Mouse (Mus musculus) adrenal gland, adult 2 months (tissue): ENCODE results near the gene Slc35f3. TPM values are rescaled to one million over a fixed set of nuclear protein-coding genes. Genes with fewer than 3 reads are reported as not detected.

Experiments used
- DNase-seq: peaks from one replicate; pipeline ENCODE4 v3.0.0; 2021
- long read RNA-seq: library from polyadenylated mRNA; stranded (forward); transcript quantifications from one replicate; pipeline ENCODE4 v2.0.0, GENCODE M21; 2021
- polyA plus RNA-seq: library from polyadenylated mRNA; depleted of rRNA; stranded (reverse); fragments of >200 nt; gene quantifications from 2 replicates; pipeline ENCODE4 v1.2.3, GENCODE M21; 2012; rRNA removed
- total RNA-seq, 2 experiments: library from RNA; stranded (reverse); gene quantifications; 2 replicates each; pipeline ENCODE4 v1.2.3; 2021

Slc35f3 gene
- 1 to 10 TPM in 1 of 2 experiments, under 1 TPM in 1; 0.41 to 1.3 TPM for total RNA-seq
- polyA plus RNA-seq: 0.56 and 0.61 TPM in 2 replicates
- long read RNA-seq, partial matches to known transcripts: 0 of 2 reads
- long read RNA-seq, other reads (novel, unspliced or antisense): 2 of 2 reads

DNA sequence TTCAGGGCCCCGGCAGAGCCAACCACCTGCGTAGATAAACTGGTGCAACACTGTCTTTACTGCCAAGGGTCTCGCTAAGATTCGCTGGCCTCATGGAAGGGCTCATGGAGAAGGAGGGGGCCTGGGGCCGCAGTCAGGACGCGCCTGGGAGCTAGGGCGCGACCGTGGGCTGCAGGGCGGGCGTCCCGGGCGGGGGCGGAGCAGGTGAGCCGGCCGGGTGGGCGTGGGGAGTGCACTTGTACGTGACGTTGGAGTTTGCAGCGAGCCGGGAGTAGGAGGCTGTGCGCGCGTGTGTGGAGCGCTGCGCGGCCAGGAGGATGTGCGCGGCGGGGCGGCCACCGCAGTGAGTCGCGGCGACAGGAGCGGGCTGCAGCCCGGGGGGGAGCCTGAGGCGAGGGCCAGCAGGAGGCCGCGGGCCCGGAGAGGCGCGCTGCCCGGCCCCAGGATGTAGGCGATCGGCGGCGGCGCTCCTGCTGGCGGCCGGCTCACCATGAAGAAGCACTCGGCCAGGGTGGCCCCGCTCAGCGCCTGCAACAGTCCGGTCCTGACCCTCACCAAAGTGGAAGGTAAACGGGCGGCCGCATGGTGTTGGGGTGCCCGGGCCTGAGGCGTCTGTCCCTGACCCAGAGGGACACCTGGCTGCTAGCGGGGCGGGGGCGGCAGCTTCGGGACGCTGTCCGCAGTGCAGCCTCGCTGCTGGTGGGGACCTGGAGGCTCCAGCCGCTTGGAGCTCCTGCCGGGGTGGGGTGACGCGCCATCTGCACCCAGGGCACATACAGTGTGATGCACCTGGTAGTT, at the start of gene Slc35f3:
Slc35f3 (plus strand) TSS at position 263 of the 798 bp plus-strand sequence.
- peak; percentile 48 for DNase-seq

DNA sequence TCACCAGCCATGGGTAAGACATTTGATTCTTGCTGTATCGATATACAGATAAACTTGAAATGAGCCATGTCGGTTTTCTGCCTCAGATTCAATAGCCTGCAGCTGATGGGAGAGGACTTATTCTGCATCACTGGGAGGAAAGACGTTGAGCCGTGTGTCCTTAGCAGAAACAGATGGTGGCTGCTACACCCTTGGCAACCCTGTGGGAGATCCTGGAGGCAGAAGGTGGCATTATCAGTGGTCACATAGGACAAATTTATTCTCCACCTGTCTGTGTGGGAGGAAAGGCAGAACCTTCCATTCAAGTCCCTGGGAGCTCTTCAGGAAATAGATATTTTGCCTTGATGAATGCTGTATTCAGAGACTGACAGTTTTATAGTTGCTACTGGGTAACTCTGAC, 47.9 kb upstream of the Slc35f3 start:
- no peak for DNase-seq

DNA sequence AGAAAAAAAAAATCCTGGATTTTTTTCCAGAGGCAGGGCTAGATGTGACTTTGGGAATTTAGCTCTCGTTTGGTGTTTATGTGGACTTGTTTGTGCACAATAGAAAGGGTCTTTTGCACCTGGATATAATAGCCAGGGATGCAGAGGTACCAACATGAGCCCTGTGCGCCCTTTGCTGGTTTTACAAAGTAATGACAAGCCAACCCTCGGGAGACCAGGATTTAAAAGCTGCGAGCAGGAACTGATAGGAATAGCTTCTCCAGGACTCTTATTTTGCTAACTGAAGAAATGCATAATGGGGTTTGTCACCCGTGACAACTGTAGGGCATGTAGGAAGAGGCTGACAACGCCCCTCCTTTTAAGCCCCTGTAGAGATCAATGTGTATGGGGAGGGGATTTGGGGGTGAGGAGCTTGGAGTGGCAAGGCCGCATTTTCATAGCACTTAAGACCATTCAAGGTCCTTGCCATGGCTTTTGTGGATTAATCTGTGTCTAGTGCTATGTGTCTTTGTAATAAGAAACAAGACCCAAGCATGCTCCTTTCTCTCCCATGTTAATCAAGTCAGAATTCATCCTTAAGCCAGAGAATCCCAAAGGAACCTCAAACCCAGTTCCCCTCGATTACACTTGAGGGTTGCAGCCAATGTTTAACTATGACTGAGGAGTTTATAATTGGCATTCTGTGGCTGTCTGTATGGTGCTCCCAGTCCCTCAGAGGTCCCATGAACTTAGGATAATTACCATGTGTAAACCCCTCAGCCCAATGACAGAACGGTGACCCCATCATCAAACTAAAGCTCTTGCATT, 41.6 kb upstream of the Slc35f3 start:
- DNase-seq: no peak

DNA sequence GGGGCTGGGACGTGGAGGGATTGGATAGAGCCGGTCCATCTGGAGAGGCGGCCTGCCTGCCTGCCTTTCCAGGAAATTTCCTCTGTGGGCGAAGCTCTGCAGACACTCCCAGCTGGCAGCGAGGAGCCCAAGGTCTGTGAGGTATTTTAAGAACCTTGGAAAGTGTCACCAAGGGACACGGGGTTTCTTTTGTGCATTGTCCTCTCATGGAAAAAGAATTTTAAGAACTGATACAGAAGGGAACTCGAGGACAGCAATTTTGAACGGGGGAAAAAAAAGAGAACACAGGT, 41.0 kb upstream of the Slc35f3 start:
- no peak for DNase-seq

DNA sequence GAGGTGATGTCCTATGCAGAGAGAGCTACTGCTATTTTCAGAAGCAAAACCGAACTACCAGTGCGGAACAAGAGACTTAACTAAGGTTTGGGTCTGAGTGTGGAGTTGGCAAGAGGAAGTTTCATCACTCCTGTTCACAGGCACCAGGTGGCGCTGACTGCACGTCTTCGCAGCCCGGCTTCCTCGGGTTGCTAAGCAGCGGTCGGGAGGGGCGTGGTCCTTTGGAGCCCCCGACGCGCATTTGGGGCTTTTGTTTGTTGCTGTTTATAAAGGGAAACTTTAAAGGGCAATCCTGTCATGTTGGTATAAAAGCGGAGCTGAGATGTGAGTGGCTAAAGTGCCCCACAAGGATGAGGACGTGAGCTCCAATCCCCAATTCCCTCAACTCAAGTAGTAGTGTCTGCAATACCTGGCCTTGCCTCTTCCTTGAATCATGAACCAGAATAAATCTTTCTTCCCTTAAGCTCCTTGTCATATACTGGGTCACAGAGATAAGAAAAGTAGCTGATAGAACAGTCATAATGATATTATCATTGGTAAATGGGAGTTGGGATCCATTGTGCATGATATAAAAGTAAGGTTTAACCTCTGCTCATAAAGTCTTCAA, 40.1 kb upstream of the Slc35f3 start:
- peak; percentile 80 for DNase-seq

DNA sequence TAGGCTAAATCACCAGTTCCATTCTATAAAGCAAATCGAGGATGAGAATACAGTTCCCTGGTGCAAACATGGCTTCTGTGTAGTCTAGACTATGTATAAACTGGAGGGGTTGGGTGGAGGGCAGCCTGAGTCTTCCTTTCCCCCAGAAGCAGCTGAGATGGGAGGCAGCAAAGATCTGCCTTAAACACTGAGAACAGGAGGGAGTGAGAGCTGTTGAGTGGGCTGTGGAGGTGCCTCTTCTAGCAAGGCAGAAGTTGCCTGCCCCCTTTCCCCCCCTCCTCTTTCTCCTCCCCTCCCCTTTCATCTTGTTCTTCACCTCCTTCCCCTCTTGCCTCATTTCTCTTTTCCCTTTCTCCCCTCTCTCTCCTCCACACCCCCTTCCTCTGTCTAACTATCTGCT, 33.2 kb upstream of the Slc35f3 start:
- no peak for DNase-seq

DNA sequence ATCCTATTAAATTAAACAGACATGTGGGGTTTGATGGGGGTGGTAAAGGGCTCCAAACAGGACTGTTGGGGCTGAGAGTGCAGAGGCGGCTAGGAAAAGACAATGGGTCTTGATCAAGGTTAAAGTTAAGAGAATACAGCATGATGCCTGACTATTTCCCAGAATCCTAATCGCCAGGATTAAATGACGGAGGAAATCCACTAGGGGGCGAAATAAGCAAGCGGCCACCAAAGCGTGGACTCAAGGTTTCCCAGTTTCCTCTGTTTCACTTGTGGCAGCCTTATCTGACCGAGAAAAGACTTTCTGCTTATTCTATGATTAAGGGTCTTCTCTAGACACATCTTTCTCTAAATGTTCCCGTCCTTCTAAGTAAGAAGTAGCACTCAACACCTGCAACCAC, 31.2 kb upstream of the Slc35f3 start:
- peak; percentile 52 for DNase-seq

DNA sequence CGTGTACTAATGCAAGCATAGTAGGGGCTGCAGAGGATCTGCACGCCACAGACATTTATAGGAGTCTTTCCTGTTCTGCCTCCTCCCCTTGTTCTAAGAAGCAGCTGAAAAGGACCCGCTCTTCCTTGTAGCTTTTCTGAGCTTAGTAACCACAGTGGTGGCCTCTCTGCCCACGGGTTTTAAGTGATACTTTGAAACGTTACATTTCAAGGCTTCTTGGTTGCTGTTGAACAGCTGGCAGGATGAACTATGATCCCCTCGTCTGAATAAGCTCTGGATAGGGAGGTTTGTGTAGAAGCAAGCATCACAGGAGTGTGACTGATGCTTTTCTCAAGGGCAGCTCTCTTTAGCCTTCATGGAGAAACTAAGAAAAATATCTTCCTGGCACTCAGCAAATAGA, 28.6 kb upstream of the Slc35f3 start:
- peak; percentile 25 for DNase-seq

DNA sequence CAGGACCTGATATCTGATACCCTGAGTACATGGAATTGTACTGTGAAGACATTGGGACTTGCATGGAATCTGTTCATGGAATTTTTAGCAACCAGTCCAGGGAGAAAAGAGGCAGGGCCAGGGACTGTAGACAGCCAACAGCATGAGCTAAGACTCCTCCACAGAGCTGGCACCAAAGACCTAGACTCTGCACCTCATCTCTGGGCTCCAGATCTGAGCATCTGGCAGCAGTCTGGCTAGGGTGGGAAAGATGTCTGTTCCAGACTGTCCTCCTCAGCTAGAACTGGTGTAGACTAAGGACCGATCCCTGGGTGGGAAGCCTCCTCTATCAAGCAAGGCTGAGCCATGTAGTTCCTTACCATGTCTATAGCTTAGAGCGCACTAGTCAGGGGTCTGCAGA, 25.9 kb upstream of the Slc35f3 start:
- no peak for DNase-seq

DNA sequence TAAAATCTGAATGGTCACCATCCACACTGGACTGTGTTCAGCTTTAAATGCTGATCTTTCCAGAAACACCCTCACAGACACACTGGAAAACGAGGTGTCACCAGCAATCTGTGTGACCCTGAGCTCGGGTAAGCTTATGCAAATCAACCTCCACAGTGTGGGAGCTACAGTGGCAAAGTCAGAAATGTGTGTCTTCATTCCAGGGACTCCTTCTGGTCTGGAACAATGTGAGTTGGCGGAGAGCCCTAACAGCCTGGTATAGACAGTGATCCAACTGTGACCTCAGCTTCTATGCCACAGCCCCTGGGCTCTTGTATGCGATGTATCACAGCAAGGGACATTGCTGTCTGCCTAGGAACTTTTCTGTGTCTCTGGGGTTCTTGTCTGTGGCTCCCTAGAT, 25.3 kb upstream of the Slc35f3 start:
- DNase-seq: no peak

DNA sequence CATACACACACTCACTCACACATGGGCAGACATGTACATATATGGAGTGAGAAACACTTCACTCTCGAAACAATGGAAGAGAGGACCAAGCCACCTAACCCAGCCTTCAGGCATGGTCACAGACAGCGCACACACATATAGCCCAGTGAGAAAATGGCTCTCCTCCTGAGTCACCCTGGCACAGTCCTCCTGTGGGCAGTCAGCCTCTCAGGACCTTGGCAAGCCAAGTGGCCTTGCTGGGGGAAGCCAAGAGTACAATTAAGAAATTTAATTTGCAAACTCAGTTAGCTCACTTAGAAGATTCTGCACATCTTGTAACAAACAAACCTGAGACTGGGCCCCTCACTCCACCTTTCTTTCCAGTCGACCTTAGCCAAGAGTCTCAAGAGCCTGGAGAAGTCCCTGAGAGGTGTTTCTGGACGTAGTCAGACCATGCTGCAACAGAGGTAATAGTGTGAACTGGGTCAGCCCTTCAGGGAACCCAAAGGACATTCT, 23.4 kb upstream of the Slc35f3 start:
- peak; percentile 87 for DNase-seq

DNA sequence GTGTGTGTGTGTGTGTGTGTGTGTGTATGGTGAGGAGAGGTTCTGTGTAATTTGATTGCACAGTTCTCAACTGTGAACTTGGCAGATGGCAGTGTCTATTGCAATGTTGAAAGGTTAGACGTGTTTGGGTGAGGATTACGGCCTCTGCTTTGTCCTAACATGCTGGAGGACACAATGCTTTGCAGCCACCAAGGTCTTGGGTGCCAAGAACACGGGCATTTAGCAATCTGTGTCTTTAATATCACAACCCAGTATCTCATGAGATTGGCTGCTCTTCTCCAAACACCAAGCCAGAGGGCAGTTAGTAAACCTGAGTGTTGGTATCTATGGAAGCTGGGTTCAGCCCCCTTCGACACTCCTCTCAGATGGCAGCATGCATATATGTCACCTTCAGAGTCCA, 22.5 kb upstream of the Slc35f3 start:
- DNase-seq: peak; percentile 61

DNA sequence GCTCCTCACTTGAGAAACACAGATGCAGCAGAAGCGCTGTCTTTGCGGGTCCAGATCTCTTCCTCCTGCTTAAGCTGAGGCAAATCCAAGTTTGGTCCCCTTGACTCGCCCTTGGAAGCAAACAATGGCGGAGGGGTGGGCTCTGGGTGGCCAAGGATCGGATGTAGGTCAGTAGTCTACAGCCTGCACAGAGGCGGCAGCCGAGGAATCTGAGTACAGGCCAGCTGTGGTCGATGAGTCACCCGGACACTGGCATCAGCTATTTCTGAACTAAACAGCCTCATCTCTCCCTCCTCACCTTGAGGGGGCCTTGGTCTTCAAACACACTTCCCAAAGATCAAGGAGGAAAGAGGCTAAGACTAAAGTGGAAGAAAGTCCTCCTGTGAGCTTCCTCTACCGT, 6.4 kb upstream of the Slc35f3 start:
- peak; percentile 87 for DNase-seq

DNA sequence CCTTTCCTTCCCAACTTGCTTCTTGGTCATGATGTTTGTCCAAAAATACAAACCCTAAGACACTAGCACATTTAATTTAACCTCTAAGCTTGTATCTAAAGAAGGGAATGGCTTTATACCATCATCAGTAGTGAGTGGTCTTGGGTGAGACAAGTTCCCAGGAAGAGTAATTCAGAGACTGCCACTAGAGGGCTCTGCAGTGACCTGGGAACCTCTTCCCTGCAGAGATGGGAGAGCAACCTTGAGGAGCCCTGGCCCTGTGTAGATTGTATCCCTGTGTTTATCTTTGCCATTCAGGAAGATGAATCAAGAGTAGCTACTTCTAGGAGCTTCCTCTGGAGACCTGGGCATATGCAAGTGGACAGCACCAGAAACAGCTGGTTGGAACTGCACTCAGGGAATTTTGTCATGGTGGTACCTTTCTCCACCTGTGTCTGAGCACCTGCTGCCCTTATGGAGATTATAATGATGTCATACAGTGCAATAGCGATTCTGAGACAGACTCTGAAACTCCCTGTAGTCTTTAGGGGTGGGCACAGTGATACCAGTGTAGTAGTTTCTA, 993 bp upstream of the Slc35f3 start:
- DNase-seq: peak; percentile 52

DNA sequence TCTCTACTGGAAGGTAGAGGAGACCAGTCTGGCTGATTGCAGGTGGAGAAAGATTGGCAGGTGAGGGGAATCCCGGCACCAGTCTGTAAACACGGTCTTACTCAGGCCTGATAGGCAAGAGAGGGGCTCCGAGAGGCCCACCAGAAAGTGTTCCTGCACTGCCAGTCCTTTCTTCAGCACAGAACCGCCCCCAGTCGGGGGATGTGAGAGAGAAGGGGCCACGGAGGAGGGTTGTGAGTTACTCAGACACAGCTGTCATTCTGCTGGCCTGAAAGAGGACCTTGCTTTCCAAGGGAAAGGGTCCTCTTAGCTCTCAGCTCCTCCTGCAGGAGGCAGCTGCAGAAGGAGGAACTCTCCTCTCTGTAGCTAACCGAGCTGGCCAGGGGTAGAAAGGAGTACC, 975 bp downstream of the Slc35f3 start:
- no peak for DNase-seq

DNA sequence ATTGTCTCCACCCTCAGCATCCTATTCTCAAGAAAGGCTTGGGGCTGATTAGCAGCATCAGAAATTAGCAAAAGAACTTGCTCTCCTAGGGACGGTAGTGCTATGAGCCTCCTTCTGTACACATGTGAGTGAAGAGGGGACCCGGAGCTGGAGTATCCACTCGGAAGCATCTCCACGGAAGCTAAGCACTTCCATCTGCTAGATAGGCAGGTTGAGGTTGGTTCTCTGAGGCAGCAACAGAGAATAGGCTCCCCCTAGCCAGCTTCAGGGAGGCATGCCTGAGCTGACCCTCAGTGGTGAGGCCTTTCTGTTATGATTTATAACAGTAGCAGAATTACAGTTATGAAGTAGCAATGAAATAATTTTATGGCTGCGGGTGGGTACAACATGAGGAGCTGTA, 2.0 kb downstream of the Slc35f3 start:
- no peak for DNase-seq

DNA sequence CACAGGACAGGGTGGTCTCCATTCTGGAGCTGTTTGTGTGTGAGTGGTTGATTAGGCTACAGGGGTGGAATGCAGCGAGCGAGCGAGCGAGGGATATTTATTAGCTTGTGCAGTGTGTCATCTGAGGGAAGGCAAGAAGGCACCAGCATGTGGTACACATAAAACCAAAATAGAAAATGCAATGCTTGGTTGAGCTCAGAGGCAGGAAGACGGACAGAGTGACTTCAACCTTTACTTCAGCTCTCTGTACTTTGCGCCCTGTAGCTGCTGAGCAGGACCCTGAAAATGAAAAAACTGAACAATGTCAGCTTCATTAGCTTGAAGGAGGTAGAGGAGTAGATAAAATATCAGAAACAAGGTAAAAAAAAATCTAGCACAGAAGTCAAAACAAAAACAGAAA, 3.2 kb downstream of the Slc35f3 start:
- DNase-seq: no peak

DNA sequence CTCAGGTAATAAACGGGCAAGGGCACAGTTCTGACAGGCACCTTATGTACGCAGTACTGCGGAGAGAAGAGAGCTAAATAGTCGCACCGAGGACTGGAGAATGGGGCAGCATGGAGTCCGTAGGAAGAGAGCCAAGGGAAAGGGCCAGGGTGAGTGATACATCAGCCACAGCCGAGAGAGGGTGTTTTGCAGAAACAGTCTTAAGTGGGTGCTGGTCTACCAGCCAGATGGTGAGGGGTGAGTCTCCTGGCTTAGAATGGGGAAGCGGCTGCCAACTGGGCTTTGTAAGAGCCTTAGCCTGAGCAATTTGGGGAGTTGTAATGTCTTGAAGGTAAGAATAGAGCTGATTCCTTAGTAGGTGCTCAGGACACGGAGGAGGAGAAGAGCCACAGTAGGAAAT, 8.8 kb downstream of the Slc35f3 start:
- DNase-seq: no peak

DNA sequence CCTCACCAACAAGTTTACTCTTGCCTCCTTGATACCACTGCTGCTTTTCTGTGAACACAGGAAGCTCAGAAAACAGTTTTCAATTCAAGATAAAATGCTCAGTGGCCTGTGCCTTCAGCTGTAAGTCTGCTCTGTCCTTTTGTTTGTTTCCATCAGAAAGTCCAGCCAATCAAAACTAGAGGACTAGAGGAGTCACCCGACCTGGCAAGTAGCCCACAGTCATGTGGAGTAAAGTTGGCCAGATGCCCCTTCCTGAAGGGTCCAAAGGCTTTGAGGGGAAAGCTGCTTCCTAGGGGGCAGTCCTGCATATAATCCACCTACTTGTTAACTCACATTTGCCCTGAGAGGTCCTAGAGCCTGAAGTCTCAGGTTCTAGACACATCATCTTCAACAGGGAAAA, 10.7 kb downstream of the Slc35f3 start:
- peak; percentile 75 for DNase-seq

DNA sequence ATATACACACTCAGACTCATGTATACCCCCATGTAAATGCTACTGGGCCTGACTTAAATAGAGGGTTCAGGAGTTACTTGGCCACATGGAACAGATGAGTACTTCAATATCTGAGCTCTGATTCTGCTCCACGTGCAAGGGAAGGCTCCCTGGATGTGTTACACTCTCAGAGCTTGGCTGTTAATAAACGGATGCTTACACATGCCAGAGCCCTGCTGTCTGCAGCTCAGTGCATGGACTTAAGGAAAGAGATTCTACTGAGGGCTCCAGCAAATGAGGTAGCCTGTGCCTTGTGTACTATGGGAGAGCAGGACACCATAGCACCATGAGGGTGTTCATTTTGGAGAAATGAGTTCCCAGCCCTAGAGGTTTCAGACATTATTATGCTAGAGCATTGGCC, 26.6 kb downstream of the Slc35f3 start:
- DNase-seq: no peak

DNA sequence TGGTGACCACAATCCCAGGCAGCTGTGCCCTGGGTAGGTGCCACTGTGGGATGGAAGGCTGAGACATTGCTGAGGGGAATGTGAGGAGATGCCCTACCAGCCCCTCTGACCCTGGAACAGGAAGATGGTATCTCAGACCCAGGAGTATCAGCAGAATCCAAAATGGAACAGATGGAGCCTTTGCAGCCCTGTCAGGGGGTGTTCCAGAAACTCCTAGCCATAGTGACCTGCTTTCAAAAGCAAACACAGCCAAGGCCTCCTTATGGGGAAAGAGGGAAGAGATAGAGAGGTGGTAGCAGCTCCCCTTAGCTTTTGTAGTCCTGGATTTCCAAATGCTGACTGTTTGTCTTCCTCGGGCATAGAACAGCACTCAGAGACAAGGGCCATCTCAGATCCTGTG, 27.8 kb downstream of the Slc35f3 start:
- DNase-seq: no peak

DNA sequence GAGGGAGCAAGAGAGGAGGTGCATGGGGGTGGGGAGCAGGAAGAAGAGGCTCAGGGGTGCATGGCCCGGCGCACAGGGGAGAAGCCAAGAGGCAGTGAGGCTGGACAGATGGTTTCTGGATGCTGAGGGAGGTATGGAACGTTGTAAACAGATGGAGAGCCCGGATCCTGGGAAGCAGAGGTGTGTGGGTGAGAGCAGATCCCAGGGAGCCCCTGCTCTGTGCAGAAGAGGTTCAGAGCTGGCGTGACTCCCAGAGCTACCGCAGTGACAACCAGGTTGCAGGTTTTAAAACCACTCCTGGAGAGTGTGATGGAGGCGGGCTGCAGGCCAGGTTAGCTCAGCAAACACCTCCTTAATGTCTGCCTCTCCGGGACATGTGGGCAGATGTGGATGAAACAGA, 28.4 kb downstream of the Slc35f3 start:
- no peak for DNase-seq

DNA sequence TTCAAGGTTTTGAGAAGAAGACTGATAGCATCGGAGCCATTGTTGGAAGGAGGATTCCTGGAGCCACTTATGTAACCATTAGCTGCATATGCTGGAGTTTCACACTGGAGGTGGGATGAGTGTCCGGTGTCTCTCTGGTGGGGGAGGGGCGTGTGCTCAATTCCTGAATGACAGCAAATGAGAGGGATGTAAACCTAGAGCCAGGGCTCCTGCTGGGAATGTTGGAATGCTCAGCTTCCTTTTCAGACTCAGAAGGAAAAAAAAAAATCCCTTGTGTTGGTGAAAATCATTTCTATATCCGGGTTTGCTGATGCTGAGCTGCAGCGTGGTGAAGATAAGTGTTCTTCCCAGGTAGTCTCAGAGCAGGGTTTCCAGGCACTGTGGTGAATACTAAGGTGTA, 29.4 kb downstream of the Slc35f3 start:
- DNase-seq: no peak
